Mouse (Mus musculus) limb, embryonic 11.5 days (tissue): ENCODE data around the gene Ifnz. TPM values are rescaled to one million over a fixed set of nuclear protein-coding genes. Genes with fewer than 3 reads are reported as not detected.
"Not testable (repeated sequence)": the region's sequence is repeated elsewhere in the genome, so short reads cannot be mapped to it uniquely, and the experiment has no call there.

Source experiments
- ATAC-seq: fragments of 200-750 bp; cut with Nextera tagmentation; 2 replicates; pipeline ENCODE4 v1.8.0; 2017; ENCODE audit warnings: low read depth; ENCODE audit not compliant: insufficient number of reproducible peaks, low FRiP score, low TSS enrichment
- DNase-seq: peaks from one replicate; pipeline ENCODE4 v3.0.0-alpha.2; 2015; ENCODE audit warnings: low spot score
- H3K27ac ChIP-seq: fragments of 300-500 bp; sonication (generic); replicated peaks from 2 replicates; pipeline ENCODE4 v1.5.1; 2014; ENCODE audit warnings: low read depth, mild to moderate bottlenecking, low read length
- H3K27me3 ChIP-seq: fragments of 300-500 bp; sonication (generic); 2 replicates; pipeline ENCODE4 v1.6.1; 2014; ENCODE audit warnings: mild to moderate bottlenecking, low read length, mixed read lengths; ENCODE audit not compliant: control insufficient read depth, insufficient read depth
- H3K36me3 ChIP-seq: fragments of 300-500 bp; sonication (generic); 2 replicates; pipeline ENCODE4 v1.6.1; 2014; ENCODE audit warnings: mild to moderate bottlenecking, low read length, moderate library complexity, mixed read lengths; ENCODE audit not compliant: control insufficient read depth, insufficient read depth
- H3K4me1 ChIP-seq: fragments of 300-500 bp; sonication (generic); 2 replicates; pipeline ENCODE4 v1.6.1; 2014; ENCODE audit warnings: low read length, mixed read lengths; ENCODE audit not compliant: control insufficient read depth, insufficient read depth
- H3K4me2 ChIP-seq: fragments of 300-500 bp; sonication (generic); 2 replicates; pipeline ENCODE4 v1.6.1; 2014; ENCODE audit warnings: low read depth, mild to moderate bottlenecking, moderate library complexity; ENCODE audit not compliant: severe bottlenecking
- H3K4me3 ChIP-seq: fragments of 300-500 bp; sonication (generic); 2 replicates; pipeline ENCODE4 v1.5.1; 2014; ENCODE audit warnings: low read depth, low read length
- H3K9ac ChIP-seq: fragments of 300-500 bp; sonication (generic); 2 replicates; pipeline ENCODE4 v1.6.1; 2014; ENCODE audit warnings: mild to moderate bottlenecking, low read length
- H3K9me3 ChIP-seq: fragments of 300-500 bp; sonication (generic); 2 replicates; pipeline ENCODE4 v1.6.1; 2016; ENCODE audit warnings: low read length; ENCODE audit not compliant: control insufficient read depth
- WGBS: fragments of 180-500 bp; shearing (Covaris S2); extraction: QIAGEN DNeasy Blood & Tissue Kit; methylation state at CpG from one replicate; pipeline ENCODE4 v1.1.7; 2014; 5-methylcytosine and 5-hydroxymethylcytosine counted together
- polyA plus RNA-seq: library from polyadenylated mRNA; unstranded; fragments of >200 nt; fragmentation: Nextera tagmentation; extraction: Ambion mirVana; gene quantifications from 2 replicates; pipeline ENCODE4 v1.2.1, GENCODE M21; 2014

The Ifnz gene
- polyA plus RNA-seq, result not detected in 2 replicates

GRCm38 (mm10) chr4:88781831-88782230 lies at the start of gene Ifnz:
Gene Ifnz (plus strand): TSS chr4:88782131.
- not testable (repeated sequence) for DNase-seq, H3K27ac ChIP-seq, H3K4me1 ChIP-seq, H3K9ac ChIP-seq, H3K9me3 ChIP-seq, ATAC-seq, H3K27me3 ChIP-seq, H3K36me3 ChIP-seq, H3K4me3 ChIP-seq
- WGBS, result 35% methylated on average over 3 of the region's 7 CpGs
- peak within 1 kb of the TSS; percentile 28; the same call in 1 of the 2 replicates for H3K4me2 ChIP-seq

GRCm38 (mm10) chr4:88738480-88738879 lies 43.5 kb upstream of the Ifnz start:
- no peaks in the 10 kb centered on the region for H3K27me3 ChIP-seq
- no peaks in the 10 kb centered on the region for H3K4me1 ChIP-seq
- H3K4me3 ChIP-seq, result no peak overlapping the region
- no peak overlapping the region for H3K9ac ChIP-seq
- H3K36me3 ChIP-seq, result no peaks in the 10 kb centered on the region
- ATAC-seq, result no peak
- no peak overlapping the region for H3K27ac ChIP-seq
- no peaks in the 10 kb centered on the region for H3K9me3 ChIP-seq
- peak; percentile 89 for DNase-seq
- H3K4me2 ChIP-seq, result no peak overlapping the region
- 5% methylated on average over 2 of the region's 2 CpGs for WGBS

GRCm38 (mm10) chr4:88739036-88739435 lies 42.9 kb upstream of the Ifnz start:
- Histone ChIP-seq H3K27ac (no peak overlapping the region), H3K4me3 (no peak overlapping the region), H3K4me2 (no peak overlapping the region), H3K9me3 (no peaks in the 10 kb centered on the region), H3K36me3 (no peaks in the 10 kb centered on the region), H3K27me3 (no peaks in the 10 kb centered on the region), H3K9ac (no peak overlapping the region), H3K4me1 (no peaks in the 10 kb centered on the region)
- DNase-seq (no peak), ATAC-seq (no peak)
- 85% methylated on average over 6 of the region's 6 CpGs for WGBS

- 95% methylated on average over 4 of the region's 4 CpGs for WGBS
- no peak for DNase-seq
- no peak overlapping the region for H3K4me2 ChIP-seq
- no peak overlapping the region for H3K27ac ChIP-seq
- H3K4me1 ChIP-seq, result no peaks in the 10 kb centered on the region
- H3K9ac ChIP-seq, result no peak overlapping the region
- no peaks in the 10 kb centered on the region for H3K36me3 ChIP-seq
- no peaks in the 10 kb centered on the region for H3K9me3 ChIP-seq
- no peaks in the 10 kb centered on the region for H3K27me3 ChIP-seq
- no peak overlapping the region for H3K4me3 ChIP-seq
- no peak for ATAC-seq
These were observed 40.5 kb upstream of the Ifnz start for GRCm38 (mm10) chr4:88741426-88741825.

GRCm38 (mm10) chr4:88742771-88743371 lies 39.1 kb upstream of the Ifnz start:
- no peaks in the 10 kb centered on the region for H3K27me3 ChIP-seq
- no peak overlapping the region for H3K27ac ChIP-seq
- WGBS, result 72% methylated on average over 7 of the region's 7 CpGs
- H3K9ac ChIP-seq, result no peak overlapping the region
- no peaks in the 10 kb centered on the region for H3K36me3 ChIP-seq
- no peak overlapping the region for H3K4me3 ChIP-seq
- H3K4me1 ChIP-seq, result no peaks in the 10 kb centered on the region
- no peaks in the 10 kb centered on the region for H3K9me3 ChIP-seq
- no peak for DNase-seq
- ATAC-seq, result no peak
- no peak overlapping the region for H3K4me2 ChIP-seq

GRCm38 (mm10) chr4:88744207-88744606 lies 37.7 kb upstream of the Ifnz start:
- no peaks in the 10 kb centered on the region for H3K4me1 ChIP-seq
- H3K36me3 ChIP-seq, result no peaks in the 10 kb centered on the region
- H3K27ac ChIP-seq, result no peak overlapping the region
- H3K9me3 ChIP-seq, result no peaks in the 10 kb centered on the region
- H3K4me3 ChIP-seq, result no peak overlapping the region
- H3K9ac ChIP-seq, result no peak overlapping the region
- no peak for ATAC-seq
- H3K27me3 ChIP-seq, result no peaks in the 10 kb centered on the region
- no peak overlapping the region for H3K4me2 ChIP-seq
- WGBS, result 80% methylated on average over 3 of the region's 3 CpGs
- DNase-seq, result no peak

- no peak for ATAC-seq
- no peak overlapping the region for H3K4me3 ChIP-seq
- H3K27me3 ChIP-seq, result no peaks in the 10 kb centered on the region
- no peaks in the 10 kb centered on the region for H3K36me3 ChIP-seq
- H3K9ac ChIP-seq, result no peak overlapping the region
- WGBS, result 29% methylated on average over 6 of the region's 6 CpGs
- H3K4me1 ChIP-seq, result no peaks in the 10 kb centered on the region
- H3K27ac ChIP-seq, result no peak overlapping the region
- no peaks in the 10 kb centered on the region for H3K9me3 ChIP-seq
- H3K4me2 ChIP-seq, result no peak overlapping the region
- no peak for DNase-seq
These were observed 32.0 kb upstream of the Ifnz start for GRCm38 (mm10) chr4:88749926-88750325.

GRCm38 (mm10) chr4:88754818-88755340 lies 27.1 kb upstream of the Ifnz start, which contains the start of gene Gm13271:
Gene Gm13271 (plus strand): TSS chr4:88754868.
- 74% methylated on average over 14 of the region's 15 CpGs for WGBS

More at GRCm38 (mm10) chr4:88754818-88755340, 27.1 kb upstream of the Ifnz start, which contains the start of gene Gm13271:
- not testable (repeated sequence) for H3K27me3 ChIP-seq, H3K27ac ChIP-seq, H3K4me1 ChIP-seq, ATAC-seq, H3K36me3 ChIP-seq, H3K4me3 ChIP-seq, DNase-seq, H3K9ac ChIP-seq, H3K9me3 ChIP-seq, H3K4me2 ChIP-seq
